Mouse (Mus musculus): Measurements from ENCODE around the gene G3bp2. TPM values are rescaled to one million over a fixed set of nuclear protein-coding genes. Genes with fewer than 3 reads are reported as not detected.
A peak's percentile ranks its signal among the peaks of the same experiment; 100 is the strongest.

G3bp2 gene
- total RNA-seq, 2 experiments from 2014 or later: 51.1 to 52.6 TPM

- DNase-seq: no peak
Measured at GRCm38 (mm10) chr5:92103816-92104415, 20.4 kb upstream of the G3bp2 start.

GRCm38 (mm10) chr5:92103062-92103461, 19.5 kb upstream of the G3bp2 start:
- no peak for DNase-seq
- intact Hi-C loops (cut with DNase I): no loop called here

More at GRCm38 (mm10) chr5:92103816-92104415, 20.4 kb upstream of the G3bp2 start:
- intact Hi-C loops (cut with DNase I): no loop called here

GRCm38 (mm10) chr5:92101601-92102000, 18.1 kb upstream of the G3bp2 start:
- no peak for DNase-seq
- intact Hi-C loops (cut with DNase I): no loop called here

GRCm38 (mm10) chr5:92098351-92099109, 15.0 kb upstream of the G3bp2 start:
- no peak for DNase-seq
- intact Hi-C loops (cut with DNase I): no loop called here

- intact Hi-C loops (cut with DNase I): no loop called here
- DNase-seq: no peak
Measured at GRCm38 (mm10) chr5:92097779-92098178, 14.3 kb upstream of the G3bp2 start.

GRCm38 (mm10) chr5:92096786-92097185, 13.3 kb upstream of the G3bp2 start:
- intact Hi-C loops (cut with DNase I): no loop called here
- no peak for DNase-seq

GRCm38 (mm10) chr5:92094062-92094415, 10.5 kb upstream of the G3bp2 start:
- intact Hi-C loops (cut with DNase I): no loop called here
- no peak for DNase-seq

- intact Hi-C loops (cut with DNase I): no loop called here
- DNase-seq: no peak
Measured at GRCm38 (mm10) chr5:92093263-92094061, 9.9 kb upstream of the G3bp2 start.

- no peak for DNase-seq
- intact Hi-C loops (cut with DNase I): no loop called here
Measured at GRCm38 (mm10) chr5:92087469-92087868, 4.0 kb upstream of the G3bp2 start.

GRCm38 (mm10) chr5:92085821-92086550, 2.5 kb upstream of the G3bp2 start:
- intact Hi-C loops (cut with DNase I): no loop called here
- no peak for DNase-seq

GRCm38 (mm10) chr5:92085246-92085645, 1.7 kb upstream of the G3bp2 start:
- no peak for DNase-seq
- intact Hi-C loops (cut with DNase I): no loop called here

- peak in 1 of 2 experiments; percentile 59 for DNase-seq
- intact Hi-C loops (cut with DNase I): loop anchor here (5.0 kb wide), 2 partner anchors 34 to 41 kb away; partner anchors contain the start of gene Cdkl2
Measured at GRCm38 (mm10) chr5:92082821-92083401, 608 bp downstream of the G3bp2 start.

- intact Hi-C loops (cut with DNase I): loop anchor here (5.0 kb wide), 2 partner anchors 36 to 39 kb away; partner anchors contain the start of gene Cdkl2
- no peak for DNase-seq
Measured at GRCm38 (mm10) chr5:92081326-92081725, 2.2 kb downstream of the G3bp2 start.

- intact Hi-C loops (cut with DNase I): loop anchor here (5.0 kb wide), 2 partner anchors 37 to 38 kb away; partner anchors contain the start of gene Cdkl2
- DNase-seq: no peak
Measured at GRCm38 (mm10) chr5:92080400-92080799, 3.1 kb downstream of the G3bp2 start.

- intact Hi-C loops (cut with DNase I): no loop called here
- DNase-seq: no peak
Measured at GRCm38 (mm10) chr5:92079304-92079703, 4.2 kb downstream of the G3bp2 start.

GRCm38 (mm10) chr5:92078751-92079150, 4.8 kb downstream of the G3bp2 start:
- DNase-seq: no peak
- intact Hi-C loops (cut with DNase I): no loop called here

- DNase-seq: no peak
- intact Hi-C loops (cut with DNase I): no loop called here
Measured at GRCm38 (mm10) chr5:92076273-92076672, 7.2 kb downstream of the G3bp2 start.

GRCm38 (mm10) chr5:92074061-92074460, 9.5 kb downstream of the G3bp2 start:
- DNase-seq: no peak
- intact Hi-C loops (cut with DNase I): no loop called here

- intact Hi-C loops (cut with DNase I): loop anchor here (10.0 kb wide), 1 partner anchor 52 kb away; no protein-coding TSS in a partner anchor
- DNase-seq: no peak
Measured at GRCm38 (mm10) chr5:92063192-92063591, 20.3 kb downstream of the G3bp2 start.

GRCm38 (mm10) chr5:92052866-92053265, 30.7 kb downstream of the G3bp2 start:
- intact Hi-C loops (cut with DNase I): no loop called here

More at GRCm38 (mm10) chr5:92052866-92053265, 30.7 kb downstream of the G3bp2 start:
- DNase-seq: no peak
